Mouse (Mus musculus) ES-E14 (cell line): ENCODE measurements around the gene Rabl6.

ENCODE experiments used
- CHD2 ChIP-seq: IDR thresholded peaks from 2 replicates; pipeline ENCODE4 v1.6.1; 2014; ENCODE audit warnings: mild to moderate bottlenecking, low read depth, low read length, inconsistent platforms
- MAFK ChIP-seq: IDR thresholded peaks from 2 replicates; pipeline ENCODE4 v1.6.1; 2014; ENCODE audit warnings: mild to moderate bottlenecking, low read depth, low read length, inconsistent platforms; ENCODE audit not compliant: insufficient read depth
- ZC3H11A ChIP-seq: IDR thresholded peaks from 2 replicates; pipeline ENCODE4 v1.6.1; 2012; ENCODE audit warnings: low read depth, mild to moderate bottlenecking, inconsistent platforms, low read length, borderline replicate concordance
- ZNF384 ChIP-seq: IDR thresholded peaks from 2 replicates; pipeline ENCODE4 v1.6.1; 2012; ENCODE audit warnings: low read depth, low read length, inconsistent platforms

DNA sequence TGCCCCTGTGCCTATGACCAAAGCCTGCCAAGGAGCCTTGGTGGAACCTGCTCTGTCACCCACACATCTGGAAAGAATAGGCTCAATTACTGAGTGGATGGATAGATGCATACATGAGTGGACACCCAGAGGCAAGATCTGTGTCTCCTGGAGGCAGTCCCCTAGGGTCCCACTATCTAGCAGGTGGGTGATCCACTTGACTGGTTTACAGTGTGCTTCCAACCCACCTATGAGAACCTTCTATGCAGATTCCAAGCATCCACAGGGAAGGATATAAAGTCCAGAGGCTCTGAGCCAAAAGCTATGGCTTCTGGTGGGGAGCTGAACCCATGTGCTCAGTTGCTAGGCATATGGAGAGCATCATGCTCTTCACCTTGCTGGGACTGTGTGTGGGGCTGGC lies 49.3 kb upstream of the Rabl6 start, which contains the start of gene Lcn5:
- TF ChIP-seq ZC3H11A (no peak), CHD2 (no peak), ZNF384 (no peak), MAFK (no peak)
